Mouse (Mus musculus): ENCODE data around the gene Mpped2.

Gene Mpped2

GRCm38 (mm10) chr2:106692783-106693701 lies at the start of gene Mpped2:
Mpped2 (plus strand) TSS chr2:106693269.
- peak; percentile 57 for DNase-seq

GRCm38 (mm10) chr2:106644782-106645181 lies 48.3 kb upstream of the Mpped2 start:
- no peak for DNase-seq

- peak; percentile 92 for DNase-seq
Measured at GRCm38 (mm10) chr2:106649686-106650570, 43.1 kb upstream of the Mpped2 start.

- no peak for DNase-seq
Measured at GRCm38 (mm10) chr2:106652151-106652550, 40.9 kb upstream of the Mpped2 start.

- no peak for DNase-seq
Measured at GRCm38 (mm10) chr2:106652741-106653140, 40.3 kb upstream of the Mpped2 start.

GRCm38 (mm10) chr2:106653261-106653660 lies 39.8 kb upstream of the Mpped2 start:
- DNase-seq: no peak

- no peak for DNase-seq
Measured at GRCm38 (mm10) chr2:106655271-106655670, 37.8 kb upstream of the Mpped2 start.

- no peak for DNase-seq
Measured at GRCm38 (mm10) chr2:106665271-106665670, 27.8 kb upstream of the Mpped2 start.

GRCm38 (mm10) chr2:106674319-106674718 lies 18.8 kb upstream of the Mpped2 start:
- DNase-seq: no peak

GRCm38 (mm10) chr2:106677449-106677848 lies 15.6 kb upstream of the Mpped2 start:
- DNase-seq: no peak

GRCm38 (mm10) chr2:106679720-106680455 lies 13.2 kb upstream of the Mpped2 start:
- DNase-seq: no peak

- DNase-seq: no peak
Measured at GRCm38 (mm10) chr2:106683185-106683831, 9.8 kb upstream of the Mpped2 start.

GRCm38 (mm10) chr2:106683832-106684231 lies 9.2 kb upstream of the Mpped2 start:
- no peak for DNase-seq

GRCm38 (mm10) chr2:106691753-106692363 lies 1.2 kb upstream of the Mpped2 start:
- DNase-seq: no peak

- peak; percentile 27 for DNase-seq
Measured at GRCm38 (mm10) chr2:106692405-106692782, 675 bp upstream of the Mpped2 start.

GRCm38 (mm10) chr2:106693702-106694566 lies 865 bp downstream of the Mpped2 start:
- DNase-seq: peak; percentile 67

GRCm38 (mm10) chr2:106694567-106694885 lies 1.5 kb downstream of the Mpped2 start:
- no peak for DNase-seq

GRCm38 (mm10) chr2:106694886-106695733 lies 2.0 kb downstream of the Mpped2 start:
- peak; percentile 53 for DNase-seq

GRCm38 (mm10) chr2:106695734-106696022 lies 2.6 kb downstream of the Mpped2 start:
- DNase-seq: peak; percentile 30

- DNase-seq: no peak
Measured at GRCm38 (mm10) chr2:106696372-106696771, 3.3 kb downstream of the Mpped2 start.

Data from right cerebral cortex, adult 18-20 months (tissue).